Mouse (Mus musculus): Measurements from ENCODE around the gene Tbc1d16. TPM values are rescaled to one million over a fixed set of nuclear protein-coding genes. Genes with fewer than 3 reads are reported as not detected.

Tbc1d16 gene
- polyA plus RNA-seq, 1 experiment from 2014 or later = 41.1 TPM

GRCm38 (mm10) chr11:119239480-119239879 lies 11.2 kb upstream of the Tbc1d16 start:
- Histone ChIP-seq H3K36me3 (ENCODE audit: control insufficient read depth, insufficient read depth, low read length) (peaks cover 40% of the 10 kb centered on the region), H3K4me3 (replicated peaks; ENCODE audit: low read depth, low read length) (no peak overlapping the region), H3K9me3 (ENCODE audit: control insufficient read depth, low read length) (no peaks in the 10 kb centered on the region), H3K27me3 (ENCODE audit: control insufficient read depth, insufficient read depth, low read length) (no peaks in the 10 kb centered on the region), H3K4me2 (ENCODE audit: low read length) (no peak overlapping the region), H3K9ac (replicated peaks; ENCODE audit: low read length) (no peak overlapping the region), H3K27ac (replicated peaks; ENCODE audit: low read depth, low read length) (no peak overlapping the region), H3K4me1 (ENCODE audit: control insufficient read depth, insufficient read depth, low read length) (peaks cover 5% of the 10 kb centered on the region; the same call in 1 of the 2 replicates)
- no peak for DNase-seq
- WGBS = 90% methylated on average over 12 of the region's 12 CpGs
- no peak for ATAC-seq (ENCODE audit: low FRiP score, low TSS enrichment)

GRCm38 (mm10) chr11:119238305-119238721 lies 10.0 kb upstream of the Tbc1d16 start:
- Histone ChIP-seq H3K27me3 (ENCODE audit: control insufficient read depth, insufficient read depth, low read length) (no peaks in the 10 kb centered on the region), H3K36me3 (ENCODE audit: control insufficient read depth, insufficient read depth, low read length) (peaks cover 37% of the 10 kb centered on the region), H3K4me2 (ENCODE audit: low read length) (peak overlapping the region; percentile 47), H3K27ac (replicated peaks; ENCODE audit: low read depth, low read length) (peak overlapping the region; percentile 38), H3K4me3 (replicated peaks; ENCODE audit: low read depth, low read length) (0 out of 2 replicates have a peak overlapping the region, but pooled peaks have one; percentile 5), H3K9ac (replicated peaks; ENCODE audit: low read length) (no peak overlapping the region), H3K4me1 (ENCODE audit: control insufficient read depth, insufficient read depth, low read length) (peaks cover 5% of the 10 kb centered on the region; the same call in 1 of the 2 replicates), H3K9me3 (ENCODE audit: control insufficient read depth, low read length) (no peaks in the 10 kb centered on the region)
- ATAC-seq (ENCODE audit: low FRiP score, low TSS enrichment) = peak; percentile 43; the same call in 1 of the 2 replicates
- DNase-seq = peak; percentile 73
- WGBS = 36% methylated on average over 11 of the region's 11 CpGs

- Histone ChIP-seq H3K4me1 (ENCODE audit: control insufficient read depth, insufficient read depth, low read length) (peaks cover 5% of the 10 kb centered on the region; the same call in 1 of the 2 replicates), H3K36me3 (ENCODE audit: control insufficient read depth, insufficient read depth, low read length) (peaks cover 33% of the 10 kb centered on the region), H3K4me3 (replicated peaks; ENCODE audit: low read depth, low read length) (0 out of 2 replicates have a peak overlapping the region, but pooled peaks have one; percentile 5), H3K9ac (replicated peaks; ENCODE audit: low read length) (no peak overlapping the region), H3K9me3 (ENCODE audit: control insufficient read depth, low read length) (no peaks in the 10 kb centered on the region), H3K27me3 (ENCODE audit: control insufficient read depth, insufficient read depth, low read length) (no peaks in the 10 kb centered on the region), H3K27ac (replicated peaks; ENCODE audit: low read depth, low read length) (peak overlapping the region; percentile 38; the same call in 1 of the 2 replicates), H3K4me2 (ENCODE audit: low read length) (peak overlapping the region; percentile 47)
- 52% methylated on average over 20 of the region's 20 CpGs for WGBS
- ATAC-seq (ENCODE audit: low FRiP score, low TSS enrichment) (no peak), DNase-seq (peak; percentile 47)
These were observed 9.4 kb upstream of the Tbc1d16 start for GRCm38 (mm10) chr11:119237568-119238304.

DNA sequence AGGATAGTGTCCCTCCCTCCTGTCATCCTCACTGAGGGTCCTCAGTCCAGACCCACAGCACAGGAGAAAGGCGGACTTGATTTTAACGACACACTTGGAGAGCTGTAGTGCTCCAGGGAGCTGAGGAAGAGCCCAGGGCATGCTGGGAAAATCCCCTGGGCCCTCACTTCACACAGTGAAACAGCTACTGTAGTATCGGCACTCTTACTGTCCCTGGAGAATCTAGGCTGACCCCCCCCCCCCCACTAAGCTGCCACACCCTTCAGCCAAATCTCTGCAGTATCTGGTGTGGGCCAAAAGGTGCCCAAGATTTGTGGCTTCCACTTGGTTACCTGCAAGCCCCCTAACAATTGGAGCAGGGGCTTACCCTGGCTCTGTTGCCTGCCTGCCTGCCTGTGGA lies 8.7 kb upstream of the Tbc1d16 start:
- peaks cover 5% of the 10 kb centered on the region; the same call in 1 of the 2 replicates for H3K4me1 ChIP-seq (ENCODE audit: control insufficient read depth, insufficient read depth, low read length)
- no peak for ATAC-seq (ENCODE audit: low FRiP score, low TSS enrichment)
- WGBS = 63% methylated on average over 3 of the region's 3 CpGs

DNA sequence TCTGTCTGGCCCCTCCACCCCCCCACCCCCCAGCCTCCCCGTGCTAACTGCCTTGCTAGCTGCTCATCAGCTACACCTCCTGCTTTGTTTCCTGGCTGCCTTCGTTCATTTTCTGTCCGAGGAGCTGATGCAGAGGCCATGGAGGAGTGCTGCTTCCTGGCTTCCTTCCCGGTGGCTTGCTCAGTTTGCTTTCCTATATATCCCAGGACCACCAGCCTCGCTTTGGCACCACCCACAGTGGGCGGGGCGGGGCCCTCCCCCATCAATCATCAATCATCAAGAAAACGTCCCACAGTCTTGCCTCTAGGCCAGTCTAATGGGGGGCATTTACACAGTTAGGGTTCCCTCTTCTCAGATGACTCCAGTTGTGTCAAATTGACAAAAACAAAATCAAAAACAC lies 8.1 kb upstream of the Tbc1d16 start:
- Histone ChIP-seq H3K4me3 (replicated peaks; ENCODE audit: low read depth, low read length) (no peak overlapping the region), H3K27ac (replicated peaks; ENCODE audit: low read depth, low read length) (no peak overlapping the region), H3K9me3 (ENCODE audit: control insufficient read depth, low read length) (no peaks in the 10 kb centered on the region), H3K36me3 (ENCODE audit: control insufficient read depth, insufficient read depth, low read length) (peaks cover 28% of the 10 kb centered on the region), H3K4me2 (ENCODE audit: low read length) (no peak overlapping the region), H3K27me3 (ENCODE audit: control insufficient read depth, insufficient read depth, low read length) (no peaks in the 10 kb centered on the region), H3K4me1 (ENCODE audit: control insufficient read depth, insufficient read depth, low read length) (peaks cover 5% of the 10 kb centered on the region; the same call in 1 of the 2 replicates), H3K9ac (replicated peaks; ENCODE audit: low read length) (no peak overlapping the region)
- DNase-seq (no peak), ATAC-seq (ENCODE audit: low FRiP score, low TSS enrichment) (no peak)
- 53% methylated on average over 8 of the region's 8 CpGs for WGBS

More for the DNA sequence above, 8.7 kb upstream of the Tbc1d16 start:
- DNase-seq = no peak
- no peaks in the 10 kb centered on the region for H3K27me3 ChIP-seq (ENCODE audit: control insufficient read depth, insufficient read depth, low read length)
- H3K4me3 ChIP-seq (replicated peaks; ENCODE audit: low read depth, low read length) = no peak overlapping the region
- no peak overlapping the region for H3K27ac ChIP-seq (replicated peaks; ENCODE audit: low read depth, low read length)
- no peaks in the 10 kb centered on the region for H3K9me3 ChIP-seq (ENCODE audit: control insufficient read depth, low read length)
- H3K36me3 ChIP-seq (ENCODE audit: control insufficient read depth, insufficient read depth, low read length) = peaks cover 28% of the 10 kb centered on the region
- no peak overlapping the region for H3K4me2 ChIP-seq (ENCODE audit: low read length)
- no peak overlapping the region for H3K9ac ChIP-seq (replicated peaks; ENCODE audit: low read length)

DNA sequence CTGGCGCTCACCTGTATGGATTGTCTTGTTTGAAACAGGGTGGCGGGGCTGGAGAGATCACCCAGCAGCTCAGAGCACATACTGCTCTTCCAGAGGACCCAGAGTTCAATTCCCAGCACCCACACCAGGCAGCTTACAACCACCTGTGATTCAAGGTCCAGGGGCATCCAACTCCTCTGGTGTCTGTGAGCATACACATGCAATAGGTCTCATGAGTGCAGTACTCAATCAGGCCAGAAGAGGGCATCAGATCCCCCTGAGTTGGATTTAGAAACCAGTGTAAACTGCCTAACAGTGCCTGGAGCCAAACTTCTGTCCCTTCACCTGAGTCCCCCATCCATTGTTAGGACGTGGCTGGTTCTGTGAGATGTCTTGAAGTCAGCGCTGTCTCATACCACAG lies 7.3 kb upstream of the Tbc1d16 start:
- DNase-seq = peak; percentile 74
- 81% methylated on average over 4 of the region's 4 CpGs for WGBS

GRCm38 (mm10) chr11:119234770-119235169 lies 6.5 kb upstream of the Tbc1d16 start:
- no peaks in the 10 kb centered on the region for H3K9me3 ChIP-seq (ENCODE audit: control insufficient read depth, low read length)
- ATAC-seq (ENCODE audit: low FRiP score, low TSS enrichment) = no peak
- no peak overlapping the region for H3K4me2 ChIP-seq (ENCODE audit: low read length)
- no peaks in the 10 kb centered on the region for H3K27me3 ChIP-seq (ENCODE audit: control insufficient read depth, insufficient read depth, low read length)
- H3K4me3 ChIP-seq (replicated peaks; ENCODE audit: low read depth, low read length) = no peak overlapping the region
- H3K9ac ChIP-seq (replicated peaks; ENCODE audit: low read length) = no peak overlapping the region
- no peak overlapping the region for H3K27ac ChIP-seq (replicated peaks; ENCODE audit: low read depth, low read length)
- H3K36me3 ChIP-seq (ENCODE audit: control insufficient read depth, insufficient read depth, low read length) = peaks cover 21% of the 10 kb centered on the region; the same call in 1 of the 2 replicates
- peaks cover 12% of the 10 kb centered on the region for H3K4me1 ChIP-seq (ENCODE audit: control insufficient read depth, insufficient read depth, low read length)
- WGBS = 96% methylated on average over 10 of the region's 10 CpGs
- DNase-seq = no peak

More for the DNA sequence above, 7.3 kb upstream of the Tbc1d16 start:
- Histone ChIP-seq H3K36me3 (ENCODE audit: control insufficient read depth, insufficient read depth, low read length) (peaks cover 28% of the 10 kb centered on the region), H3K27ac (replicated peaks; ENCODE audit: low read depth, low read length) (no peak overlapping the region), H3K4me1 (ENCODE audit: control insufficient read depth, insufficient read depth, low read length) (peaks cover 5% of the 10 kb centered on the region; the same call in 1 of the 2 replicates), H3K4me3 (replicated peaks; ENCODE audit: low read depth, low read length) (no peak overlapping the region), H3K4me2 (ENCODE audit: low read length) (no peak overlapping the region), H3K9ac (replicated peaks; ENCODE audit: low read length) (no peak overlapping the region), H3K27me3 (ENCODE audit: control insufficient read depth, insufficient read depth, low read length) (no peaks in the 10 kb centered on the region), H3K9me3 (ENCODE audit: control insufficient read depth, low read length) (no peaks in the 10 kb centered on the region)
- ATAC-seq (ENCODE audit: low FRiP score, low TSS enrichment) = no peak

DNA sequence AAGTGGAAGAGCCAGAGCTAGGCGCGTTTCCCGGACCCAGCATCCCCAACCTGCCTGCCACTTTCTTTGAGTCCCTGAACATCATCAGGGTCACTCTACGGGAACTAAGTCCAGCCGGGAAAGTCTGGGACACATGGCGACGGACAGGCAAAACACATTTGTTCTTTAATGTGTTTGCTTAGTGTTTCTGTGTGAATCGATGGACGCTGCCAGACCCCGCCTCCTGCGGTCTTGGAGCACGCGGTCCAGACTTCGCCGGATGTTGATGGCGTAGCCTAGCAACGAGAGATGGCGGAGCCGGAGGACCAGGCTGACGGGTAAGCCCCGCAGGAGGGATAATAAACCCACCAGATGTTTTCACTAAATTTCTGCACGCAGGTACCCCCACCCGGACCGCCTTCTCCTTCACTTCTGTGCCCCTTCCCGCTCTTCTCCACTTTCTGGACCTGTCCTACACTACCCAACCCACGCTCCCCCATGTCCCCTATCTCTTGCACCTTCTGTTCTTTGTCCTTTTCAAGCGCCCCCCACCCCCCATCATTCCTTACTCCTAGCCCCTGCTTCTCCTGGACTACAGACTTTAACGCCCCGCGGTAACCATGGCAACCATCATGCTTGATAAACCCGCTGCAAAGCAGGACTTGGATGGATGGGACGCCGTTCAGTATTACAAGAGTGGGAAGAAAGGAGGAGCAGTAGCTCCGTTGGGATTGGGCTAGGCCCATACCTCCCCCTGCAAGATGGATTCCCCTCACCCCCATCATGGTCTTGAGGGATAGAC lies 737 bp upstream of the Tbc1d16 start:
- Histone ChIP-seq H3K27me3 (ENCODE audit: control insufficient read depth, insufficient read depth, low read length) (no peaks in the 10 kb centered on the region), H3K4me2 (ENCODE audit: low read length) (peak overlapping the region; percentile 94), H3K4me3 (replicated peaks; ENCODE audit: low read depth, low read length) (peak overlapping the region; percentile 85), H3K36me3 (ENCODE audit: control insufficient read depth, insufficient read depth, low read length) (no peaks in the 10 kb centered on the region), H3K27ac (replicated peaks; ENCODE audit: low read depth, low read length) (peak overlapping the region; percentile 70), H3K4me1 (ENCODE audit: control insufficient read depth, insufficient read depth, low read length) (peaks cover 37% of the 10 kb centered on the region), H3K9ac (replicated peaks; ENCODE audit: low read length) (peak overlapping the region; percentile 90), H3K9me3 (ENCODE audit: control insufficient read depth, low read length) (no peaks in the 10 kb centered on the region)
- ATAC-seq (ENCODE audit: low FRiP score, low TSS enrichment) = peak; percentile 87
- peak; percentile 93 for DNase-seq
- under 1% methylated on average over 34 of the region's 34 CpGs for WGBS
